ENCODE assay signal across 17 mouse cellular contexts in genomic region chr16:52386781-52387300, GRCm38 (mm10).
"Had no signal": no experiment of that assay in that cellular context is flagged by ENCODE, and none has a peak within 500 bp of the region (broad histone marks: within the 10 kb centered on the region; RNA-seq: fewer than 3 reads in every experiment).

No protein-coding gene starts in this region.

- ATAC-seq: midbrain, embryonic 15.5 days had no signal

- H3K9ac ChIP-seq: kidney, embryonic 15.5 days; limb, embryonic 13.5 days; liver, embryonic 13.5 days; midbrain, embryonic 12.5 days; midbrain, embryonic 15.5 days had no signal

- H3K27me3 ChIP-seq: kidney, embryonic 15.5 days; limb, embryonic 13.5 days; liver, embryonic 13.5 days; midbrain, embryonic 12.5 days; midbrain, embryonic 15.5 days had no signal

- H3K4me1 ChIP-seq: liver, embryonic 13.5 days had no signal

- H3K27ac ChIP-seq: kidney, embryonic 15.5 days; limb, embryonic 10.5 days; limb, embryonic 13.5 days; liver, embryonic 13.5 days; midbrain, embryonic 12.5 days; midbrain, embryonic 15.5 days had no signal

- H3K9me3 ChIP-seq: kidney, embryonic 15.5 days; limb, embryonic 10.5 days; limb, embryonic 13.5 days; liver, embryonic 13.5 days; midbrain, embryonic 12.5 days; midbrain, embryonic 15.5 days had no signal

- H3K4me2 ChIP-seq: kidney, embryonic 15.5 days; limb, embryonic 13.5 days; liver, embryonic 13.5 days; midbrain, embryonic 12.5 days; midbrain, embryonic 15.5 days had no signal

- H3K4me3 ChIP-seq: kidney, embryonic 15.5 days; limb, embryonic 10.5 days; limb, embryonic 13.5 days; liver, embryonic 13.5 days; midbrain, embryonic 12.5 days; midbrain, embryonic 15.5 days; myocyte had no signal

- H3K36me3 ChIP-seq: kidney, embryonic 15.5 days; limb, embryonic 10.5 days; limb, embryonic 13.5 days; liver, embryonic 13.5 days; midbrain, embryonic 12.5 days; midbrain, embryonic 15.5 days had no signal

- DNase-seq: kidney, adult 8-10 months; kidney, postnatal 10 days; kidney, postnatal 36 days; liver, embryonic 13.5 days; lung, adult 2 months; lung, postnatal 14 days; lung, postnatal 4 days; retina, postnatal 1 day; right cerebral cortex, postnatal 25 days; thymus, adult 18-20 months; thymus, postnatal 36 days had no signal
